Mouse (Mus musculus) neural tube, embryonic 12.5 days (tissue): ENCODE data around the gene Zfp292. TPM values are rescaled to one million over a fixed set of nuclear protein-coding genes. Genes with fewer than 3 reads are reported as not detected.
"Not testable (repeated sequence)": the region's sequence is repeated elsewhere in the genome, so short reads cannot be mapped to it uniquely, and the experiment has no call there.

Source experiments
- ATAC-seq: fragments of 200-750 bp; cut with Nextera tagmentation; 2 replicates; pipeline ENCODE4 v1.8.0; 2017; ENCODE audit warnings: low read depth, mild to moderate bottlenecking, moderate TSS enrichment, moderate library complexity; ENCODE audit not compliant: low FRiP score
- H3K27ac ChIP-seq: fragments of 300-500 bp; sonication (generic); 2 replicates; pipeline ENCODE4 v1.5.1; 2016
- H3K27me3 ChIP-seq: fragments of 300-500 bp; sonication (generic); replicated peaks from 2 replicates; pipeline ENCODE4 v1.6.1; 2016; ENCODE audit warnings: mild to moderate bottlenecking
- H3K36me3 ChIP-seq: fragments of 300-500 bp; sonication (generic); 2 replicates; pipeline ENCODE4 v1.6.1; 2016; ENCODE audit warnings: mild to moderate bottlenecking
- H3K4me1 ChIP-seq: fragments of 300-500 bp; sonication (generic); 2 replicates; pipeline ENCODE4 v1.6.1; 2016
- H3K4me2 ChIP-seq: fragments of 300-500 bp; sonication (generic); replicated peaks from 2 replicates; pipeline ENCODE4 v1.6.1; 2016; ENCODE audit warnings: mild to moderate bottlenecking
- H3K4me3 ChIP-seq: fragments of 300-500 bp; sonication (generic); 2 replicates; pipeline ENCODE4 v1.5.1; 2016
- H3K9ac ChIP-seq: fragments of 300-500 bp; sonication (generic); 2 replicates; pipeline ENCODE4 v1.6.1; 2016; ENCODE audit warnings: mild to moderate bottlenecking
- H3K9me3 ChIP-seq: fragments of 300-500 bp; sonication (generic); 2 replicates; pipeline ENCODE4 v1.6.1; 2016; ENCODE audit warnings: mild to moderate bottlenecking
- WGBS: fragments of 180-500 bp; shearing (Covaris S2); methylation state at CpG from one replicate; pipeline ENCODE4 v1.1.7; 2016; 5-methylcytosine and 5-hydroxymethylcytosine counted together
- polyA plus RNA-seq: library from polyadenylated mRNA; unstranded; fragments of >200 nt; fragmentation: Nextera tagmentation; extraction: Ambion mirVana; gene quantifications from 2 replicates; pipeline ENCODE4 v1.2.1, GENCODE M21; 2016

Zfp292 gene
- 32.6 and 34.7 TPM in 2 replicates for polyA plus RNA-seq

GRCm38 (mm10) chr4:34882818-34883217 is at the start of gene Zfp292:
Gene Zfp292, minus strand, starts transcription at chr4:34882960.
- under 1% methylated on average over 44 of the region's 44 CpGs for WGBS
- Histone ChIP-seq H3K4me1 (peaks cover 24% of the 10 kb centered on the region), H3K36me3 (no peaks in the 10 kb centered on the region; the same call in 1 of the 2 replicates), H3K27ac (peak within 1 kb of the TSS; percentile 99), H3K27me3 (no peaks in the 10 kb centered on the region), H3K9me3 (no peaks in the 10 kb centered on the region), H3K4me3 (peak within 1 kb of the TSS; percentile 94), H3K9ac (peak within 1 kb of the TSS; percentile 100), H3K4me2 (peak within 1 kb of the TSS; percentile 72)
- peak; percentile 94 for ATAC-seq

GRCm38 (mm10) chr4:34928386-34928785 is 45.6 kb upstream of the Zfp292 start:
- H3K27me3 ChIP-seq, H3K4me3 ChIP-seq, H3K9me3 ChIP-seq, H3K36me3 ChIP-seq, H3K4me1 ChIP-seq, H3K4me2 ChIP-seq, ATAC-seq, H3K27ac ChIP-seq, H3K9ac ChIP-seq: not testable (repeated sequence)
- 70% methylated on average over 7 of the region's 7 CpGs for WGBS

- no peaks in the 10 kb centered on the region for H3K36me3 ChIP-seq
- H3K27ac ChIP-seq, result no peak overlapping the region
- H3K4me3 ChIP-seq, result no peak overlapping the region
- no peak overlapping the region for H3K9ac ChIP-seq
- no peaks in the 10 kb centered on the region for H3K27me3 ChIP-seq
- 0 out of 2 replicates have a peak, but pooled peaks cover 4% of the 10 kb centered on the region for H3K4me1 ChIP-seq
- H3K9me3 ChIP-seq, result no peaks in the 10 kb centered on the region
- H3K4me2 ChIP-seq, result no peak overlapping the region
- 67% methylated on average over 6 of the region's 6 CpGs for WGBS
- ATAC-seq, result peak; percentile 63; the same call in 1 of the 2 replicates
Observed at GRCm38 (mm10) chr4:34922177-34922870, 39.6 kb upstream of the Zfp292 start.

GRCm38 (mm10) chr4:34917400-34917799 is 34.6 kb upstream of the Zfp292 start:
- ATAC-seq, result peak; percentile 71; the same call in 1 of the 2 replicates
- no peaks in the 10 kb centered on the region for H3K9me3 ChIP-seq
- H3K4me1 ChIP-seq, result 0 out of 2 replicates have a peak, but pooled peaks cover 5% of the 10 kb centered on the region
- H3K4me3 ChIP-seq, result no peak overlapping the region
- H3K36me3 ChIP-seq, result no peaks in the 10 kb centered on the region
- WGBS, result 34% methylated on average over 7 of the region's 7 CpGs
- no peak overlapping the region for H3K4me2 ChIP-seq
- no peak overlapping the region for H3K9ac ChIP-seq
- H3K27me3 ChIP-seq, result no peaks in the 10 kb centered on the region
- no peak overlapping the region for H3K27ac ChIP-seq

GRCm38 (mm10) chr4:34912171-34912570 is 29.4 kb upstream of the Zfp292 start:
- Histone ChIP-seq H3K36me3 (no peaks in the 10 kb centered on the region), H3K9ac (no peak overlapping the region), H3K27ac (no peak overlapping the region), H3K4me1 (no peaks in the 10 kb centered on the region), H3K9me3 (no peaks in the 10 kb centered on the region), H3K4me2 (no peak overlapping the region), H3K4me3 (no peak overlapping the region), H3K27me3 (no peaks in the 10 kb centered on the region)
- 90% methylated on average over 3 of the region's 3 CpGs for WGBS
- ATAC-seq, result no peak

DNA sequence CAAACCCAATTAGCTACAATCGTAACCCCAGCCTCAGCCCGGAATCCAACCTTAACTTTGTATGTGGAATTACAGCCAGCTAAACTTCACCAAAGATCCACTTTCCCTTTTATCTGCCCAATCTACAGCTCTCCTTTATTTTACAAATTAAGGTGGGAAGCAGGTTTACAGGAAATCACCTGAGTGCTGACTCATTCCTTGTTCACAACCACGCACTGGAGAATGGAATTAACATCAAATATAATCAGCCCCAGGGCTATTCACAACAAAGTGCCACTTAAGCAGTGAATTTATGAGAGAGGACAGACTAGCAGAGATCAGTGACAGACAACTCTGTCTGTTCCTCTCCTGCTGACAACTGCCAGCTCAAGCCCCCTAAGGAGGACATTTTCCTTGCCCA is 28.6 kb upstream of the Zfp292 start:
- Histone ChIP-seq H3K4me1 (no peaks in the 10 kb centered on the region), H3K4me3 (no peak overlapping the region)

GRCm38 (mm10) chr4:34908127-34908526 is 25.4 kb upstream of the Zfp292 start:
- H3K4me3 ChIP-seq, result no peak overlapping the region
- no peaks in the 10 kb centered on the region for H3K36me3 ChIP-seq
- H3K9me3 ChIP-seq, result no peaks in the 10 kb centered on the region
- no peak overlapping the region for H3K27ac ChIP-seq
- H3K4me2 ChIP-seq, result no peak overlapping the region
- no peak overlapping the region for H3K9ac ChIP-seq
- WGBS, result 94% methylated on average over 7 of the region's 7 CpGs
- no peak for ATAC-seq
- no peaks in the 10 kb centered on the region for H3K4me1 ChIP-seq
- H3K27me3 ChIP-seq, result no peaks in the 10 kb centered on the region

More for the DNA sequence above, 28.6 kb upstream of the Zfp292 start:
- WGBS, result 59% methylated on average over 3 of the region's 3 CpGs
- Histone ChIP-seq H3K27me3 (no peaks in the 10 kb centered on the region), H3K4me2 (no peak overlapping the region), H3K9ac (no peak overlapping the region), H3K36me3 (no peaks in the 10 kb centered on the region), H3K27ac (no peak overlapping the region), H3K9me3 (no peaks in the 10 kb centered on the region)
- ATAC-seq, result no peak

DNA sequence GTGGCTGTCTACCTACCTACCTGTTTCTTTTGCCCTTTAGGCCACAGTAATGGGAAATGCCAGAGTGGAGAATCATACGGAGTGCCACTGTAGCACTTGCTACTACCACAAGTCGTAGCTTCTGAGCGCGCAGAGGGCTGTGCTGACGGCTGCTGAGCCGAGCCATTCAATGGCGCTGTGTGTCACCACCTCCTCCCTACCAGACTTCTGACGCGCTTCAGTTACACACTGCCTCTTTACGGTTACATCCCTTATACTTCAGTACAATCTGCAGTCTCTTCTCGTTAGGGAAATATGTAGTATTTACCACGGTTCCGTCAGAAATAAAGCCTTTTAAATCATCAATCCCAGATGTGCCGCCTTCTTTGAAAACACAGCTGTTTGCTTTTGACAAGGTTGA is 24.3 kb upstream of the Zfp292 start:
- no peaks in the 10 kb centered on the region for H3K27me3 ChIP-seq
- H3K9me3 ChIP-seq, result no peaks in the 10 kb centered on the region
- H3K36me3 ChIP-seq, result no peaks in the 10 kb centered on the region
- no peak overlapping the region for H3K4me3 ChIP-seq
- H3K4me2 ChIP-seq, result no peak overlapping the region
- ATAC-seq, result no peak
- H3K4me1 ChIP-seq, result no peaks in the 10 kb centered on the region
- WGBS, result 49% methylated on average over 14 of the region's 14 CpGs
- no peak overlapping the region for H3K9ac ChIP-seq
- no peak overlapping the region for H3K27ac ChIP-seq

DNA sequence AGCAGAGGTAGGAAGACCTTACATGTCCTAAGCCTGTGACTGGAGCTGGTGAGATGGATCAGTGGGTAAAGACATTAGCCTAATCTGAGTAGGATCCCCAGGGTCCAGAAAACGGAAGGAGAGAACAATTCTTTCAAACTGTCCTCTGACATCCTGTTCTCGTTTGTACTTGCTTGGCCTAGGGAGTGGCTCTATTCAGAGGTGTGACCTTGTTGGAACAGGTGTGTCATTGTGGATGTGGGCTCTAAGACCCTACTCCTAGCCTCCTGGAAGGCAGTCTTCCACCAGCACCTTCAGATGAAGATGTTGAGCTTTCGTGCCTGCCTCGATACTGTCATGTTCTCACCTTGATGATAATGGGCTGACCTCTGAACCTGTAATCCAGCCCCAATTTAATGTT is 23.4 kb upstream of the Zfp292 start:
- no peak for ATAC-seq
- no peaks in the 10 kb centered on the region for H3K4me1 ChIP-seq
- WGBS, result 82% methylated on average over 4 of the region's 4 CpGs
- no peak overlapping the region for H3K9ac ChIP-seq
- no peak overlapping the region for H3K4me3 ChIP-seq
- H3K4me2 ChIP-seq, result no peak overlapping the region
- H3K9me3 ChIP-seq, result no peaks in the 10 kb centered on the region
- no peak overlapping the region for H3K27ac ChIP-seq
- H3K36me3 ChIP-seq, result no peaks in the 10 kb centered on the region
- no peaks in the 10 kb centered on the region for H3K27me3 ChIP-seq

DNA sequence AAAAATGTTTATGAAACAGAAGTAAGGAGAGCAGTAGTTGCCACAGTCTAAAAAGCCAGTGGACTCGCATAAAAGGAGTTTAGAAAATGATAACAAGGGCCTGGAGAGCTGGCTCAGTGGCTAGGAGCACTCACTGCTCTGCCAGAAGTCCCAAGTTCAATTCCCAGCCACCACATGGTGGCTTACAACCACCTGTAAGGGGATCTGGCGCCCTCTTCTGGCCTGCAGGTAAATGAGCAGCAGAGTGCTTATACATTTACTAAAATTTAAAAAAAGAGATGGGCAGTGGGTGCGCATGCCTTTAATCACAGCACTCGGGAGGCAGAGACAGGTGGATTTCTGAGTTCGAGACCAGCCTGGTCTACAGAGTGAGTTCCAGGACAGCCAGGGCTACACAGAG is 22.6 kb upstream of the Zfp292 start:
- no peak overlapping the region for H3K4me3 ChIP-seq
- no peaks in the 10 kb centered on the region for H3K36me3 ChIP-seq
- no peak for ATAC-seq
- no peak overlapping the region for H3K4me2 ChIP-seq
- no peaks in the 10 kb centered on the region for H3K4me1 ChIP-seq
- H3K9ac ChIP-seq, result no peak overlapping the region
- WGBS, result 65% methylated on average over 5 of the region's 5 CpGs
- no peaks in the 10 kb centered on the region for H3K27me3 ChIP-seq
- H3K27ac ChIP-seq, result no peak overlapping the region
- H3K9me3 ChIP-seq, result no peaks in the 10 kb centered on the region

- WGBS, result 80% methylated on average over 3 of the region's 3 CpGs
- H3K9me3 ChIP-seq, H3K9ac ChIP-seq, H3K27ac ChIP-seq, H3K36me3 ChIP-seq, H3K4me3 ChIP-seq, H3K4me1 ChIP-seq, ATAC-seq, H3K4me2 ChIP-seq, H3K27me3 ChIP-seq: not testable (repeated sequence)
Observed at GRCm38 (mm10) chr4:34901582-34901981, 18.8 kb upstream of the Zfp292 start.

GRCm38 (mm10) chr4:34901166-34901565 is 18.4 kb upstream of the Zfp292 start:
- no peak overlapping the region for H3K4me2 ChIP-seq
- no peak for ATAC-seq
- no peak overlapping the region for H3K9ac ChIP-seq
- no peaks in the 10 kb centered on the region for H3K36me3 ChIP-seq
- no peaks in the 10 kb centered on the region for H3K27me3 ChIP-seq
- H3K4me1 ChIP-seq, result no peaks in the 10 kb centered on the region
- 78% methylated on average over 4 of the region's 4 CpGs for WGBS
- H3K27ac ChIP-seq, result no peak overlapping the region
- H3K4me3 ChIP-seq, result no peak overlapping the region
- H3K9me3 ChIP-seq, result no peaks in the 10 kb centered on the region

GRCm38 (mm10) chr4:34900155-34900554 is 17.4 kb upstream of the Zfp292 start:
- no peak for ATAC-seq
- H3K27ac ChIP-seq, result no peak overlapping the region
- H3K9ac ChIP-seq, result no peak overlapping the region
- H3K9me3 ChIP-seq, result no peaks in the 10 kb centered on the region
- 66% methylated on average over 9 of the region's 9 CpGs for WGBS
- no peaks in the 10 kb centered on the region for H3K27me3 ChIP-seq
- no peak overlapping the region for H3K4me3 ChIP-seq
- H3K36me3 ChIP-seq, result no peaks in the 10 kb centered on the region
- no peaks in the 10 kb centered on the region for H3K4me1 ChIP-seq
- no peak overlapping the region for H3K4me2 ChIP-seq
